Mouse (Mus musculus) liver, postnatal 0 days (tissue): ENCODE results near the gene Sympk.

Source experiments
- CTCF ChIP-seq: sonication (generic); IDR thresholded peaks from 2 replicates; pipeline ENCODE4 v1.5.1; 2016; ENCODE audit warnings: antibody characterized with exemption, low read depth
- EP300 ChIP-seq: IDR thresholded peaks from 2 replicates; pipeline ENCODE4 v1.6.1; 2016; ENCODE audit warnings: antibody characterized with exemption, low read depth, mild to moderate bottlenecking

GRCm38 (mm10) chr7:19096421-19096976 is 72.3 kb downstream of the Sympk start:
- TF ChIP-seq EP300: no peak
- no peak for TF ChIP-seq CTCF
